15 mouse cellular contexts compared by ENCODE assay signal in the genomic region with DNA sequence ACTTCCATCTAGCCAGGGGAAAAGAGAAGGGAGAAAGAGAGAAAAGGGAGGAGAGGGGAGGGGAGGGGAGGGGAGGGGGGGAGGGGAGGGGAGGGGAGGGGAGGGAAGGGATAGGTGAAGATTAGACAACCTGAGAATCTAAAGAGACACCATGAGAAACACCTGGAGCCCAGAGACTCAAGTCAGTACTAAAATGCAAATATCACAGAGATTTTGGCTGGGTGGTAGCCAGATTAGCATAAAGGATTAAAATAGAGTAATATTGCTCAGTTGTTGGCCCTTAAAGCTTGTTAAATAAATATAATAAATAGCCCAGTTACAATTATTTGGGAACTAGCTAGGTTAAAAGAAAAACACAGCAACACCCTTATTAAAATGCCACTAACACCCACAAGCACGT. TPM values are rescaled to one million over a fixed set of nuclear protein-coding genes. Genes with fewer than 3 reads are reported as not detected.
DNase-seq lines count a peak whose midpoint lies in the region; ATAC-seq and TF ChIP-seq lines count a peak whose summit lies in the region.
"Had no signal": no experiment of that assay in that cellular context is flagged by ENCODE, and none has a peak within 500 bp of the region (broad histone marks: within the 10 kb centered on the region; RNA-seq: fewer than 3 reads in every experiment).

No protein-coding gene starts in this region.

- no peaks in the 10 kb centered on the region for H3K27me3 ChIP-seq in forebrain, embryonic 10.5 days (ENCODE audit: poor library complexity, severe bottlenecking)
- no peaks in the 10 kb centered on the region for H3K27me3 ChIP-seq in forebrain, embryonic 11.5 days (ENCODE audit: control insufficient read depth, insufficient read depth, low read length)
- H3K27me3 ChIP-seq in intestine, embryonic 16.5 days (replicated peaks; ENCODE audit: control insufficient read depth, insufficient read depth, low read length): no peaks in the 10 kb centered on the region
- no peaks in the 10 kb centered on the region for H3K27me3 ChIP-seq in intestine, embryonic 15.5 days (replicated peaks)
- H3K27me3 ChIP-seq in stomach, embryonic 14.5 days (ENCODE audit: control insufficient read depth, insufficient read depth, low read length): no peaks in the 10 kb centered on the region
- no peaks in the 10 kb centered on the region for H3K27me3 ChIP-seq in stomach, postnatal 0 days (ENCODE audit: control insufficient read depth, insufficient read depth, low read length)
- no peaks in the 10 kb centered on the region for H3K27me3 ChIP-seq in stomach, embryonic 16.5 days (ENCODE audit: control insufficient read depth, insufficient read depth, low read length)

- no peaks in the 10 kb centered on the region for H3K9me3 ChIP-seq in forebrain, embryonic 10.5 days
- no peaks in the 10 kb centered on the region for H3K9me3 ChIP-seq in forebrain, embryonic 11.5 days (ENCODE audit: control insufficient read depth, low read length)
- no peaks in the 10 kb centered on the region for H3K9me3 ChIP-seq in intestine, embryonic 16.5 days (ENCODE audit: control insufficient read depth, low read length)
- no peaks in the 10 kb centered on the region for H3K9me3 ChIP-seq in intestine, embryonic 15.5 days
- no peaks in the 10 kb centered on the region for H3K9me3 ChIP-seq in stomach, embryonic 14.5 days (ENCODE audit: control insufficient read depth, low read depth, low read length)
- no peaks in the 10 kb centered on the region for H3K9me3 ChIP-seq in stomach, postnatal 0 days (ENCODE audit: control insufficient read depth, low read length)
- no peaks in the 10 kb centered on the region for H3K9me3 ChIP-seq in stomach, embryonic 16.5 days (replicated peaks; ENCODE audit: control insufficient read depth, low read length)
- H3K9me3 ChIP-seq: G1E had no signal

- ATAC-seq in forebrain, embryonic 11.5 days (replicated peaks; ENCODE audit: low FRiP score): no peak
- no peak for ATAC-seq in intestine, embryonic 16.5 days
- ATAC-seq in intestine, embryonic 15.5 days: no peak
- ATAC-seq in stomach, embryonic 14.5 days (ENCODE audit: insufficient number of reproducible peaks, insufficient read depth, low FRiP score, low read depth): no peak
- ATAC-seq in stomach, postnatal 0 days (ENCODE audit: low FRiP score, low TSS enrichment): no peak
- no peak for ATAC-seq in stomach, embryonic 16.5 days (ENCODE audit: insufficient read depth, low FRiP score)

- peaks cover 60% of the 10 kb centered on the region for H3K36me3 ChIP-seq in forebrain, embryonic 10.5 days (replicated peaks)
- H3K36me3 ChIP-seq in forebrain, embryonic 11.5 days (ENCODE audit: control insufficient read depth, insufficient read depth, low read length): peaks cover 10% of the 10 kb centered on the region
- 0 out of 2 replicates have a peak, but pooled peaks cover 8% of the 10 kb centered on the region for H3K36me3 ChIP-seq in intestine, embryonic 16.5 days (ENCODE audit: control insufficient read depth, insufficient read depth, low read length)
- H3K36me3 ChIP-seq in intestine, embryonic 15.5 days: peaks cover 10% of the 10 kb centered on the region
- peaks cover 25% of the 10 kb centered on the region; the same call in 1 of the 2 replicates for H3K36me3 ChIP-seq in stomach, embryonic 14.5 days (ENCODE audit: control insufficient read depth, insufficient read depth, low read length)
- no peaks in the 10 kb centered on the region for H3K36me3 ChIP-seq in stomach, postnatal 0 days (ENCODE audit: control insufficient read depth, insufficient read depth, low read length)
- peaks cover 6% of the 10 kb centered on the region; the same call in 1 of the 2 replicates for H3K36me3 ChIP-seq in stomach, embryonic 16.5 days (ENCODE audit: control insufficient read depth, insufficient read depth, low read length)

- no peak overlapping the region for H3K9ac ChIP-seq in forebrain, embryonic 11.5 days (ENCODE audit: low read length)
- H3K9ac ChIP-seq in intestine, embryonic 16.5 days (ENCODE audit: low read depth, low read length): no peak overlapping the region
- no peak overlapping the region for H3K9ac ChIP-seq in intestine, embryonic 15.5 days
- no peak overlapping the region for H3K9ac ChIP-seq in stomach, embryonic 14.5 days (replicated peaks; ENCODE audit: low read depth, low read length)
- no peak overlapping the region for H3K9ac ChIP-seq in stomach, postnatal 0 days (ENCODE audit: low read length)
- no peak overlapping the region for H3K9ac ChIP-seq in stomach, embryonic 16.5 days (ENCODE audit: low read length)

- peak overlapping the region; percentile 89; the same call in 1 of the 2 replicates for H3K4me3 ChIP-seq in forebrain, embryonic 10.5 days
- no peak overlapping the region for H3K4me3 ChIP-seq in forebrain, embryonic 11.5 days (ENCODE audit: low read depth, low read length)
- H3K4me3 ChIP-seq in intestine, embryonic 16.5 days (ENCODE audit: low read length): peak overlapping the region; percentile 18; the same call in 1 of the 2 replicates
- H3K4me3 ChIP-seq in intestine, embryonic 15.5 days (replicated peaks): no peak overlapping the region
- no peak overlapping the region for H3K4me3 ChIP-seq in stomach, embryonic 14.5 days (ENCODE audit: low read depth, low read length)
- H3K4me3 ChIP-seq in stomach, postnatal 0 days (ENCODE audit: low read depth, low read length): no peak overlapping the region
- H3K4me3 ChIP-seq in stomach, embryonic 16.5 days (replicated peaks; ENCODE audit: low read length): peak overlapping the region; percentile 31; the same call in 1 of the 2 replicates

- 83% methylated on average over 1 of the region's 1 CpGs for WGBS in forebrain, embryonic 10.5 days
- WGBS in forebrain, embryonic 11.5 days: 86% methylated on average over 1 of the region's 1 CpGs
- 86% methylated on average over 1 of the region's 1 CpGs for WGBS in intestine, embryonic 16.5 days
- 81% methylated on average over 1 of the region's 1 CpGs for WGBS in intestine, embryonic 15.5 days
- WGBS in stomach, embryonic 14.5 days: 89% methylated on average over 1 of the region's 1 CpGs
- WGBS in stomach, postnatal 0 days: 74% methylated on average over 1 of the region's 1 CpGs
- WGBS in stomach, embryonic 16.5 days: 88% methylated on average over 1 of the region's 1 CpGs

- DNase-seq in forebrain, embryonic 10.5 days (ENCODE audit: extremely low spot score, low spot score): no peak
- no peak for DNase-seq in forebrain, embryonic 11.5 days (ENCODE audit: low spot score)
- no peak for DNase-seq in stomach, postnatal 0 days (ENCODE audit: low spot score)
- no peak for DNase-seq in cerebellum, postnatal 14 days
- DNase-seq: cerebellum, adult 9-11 months; heart, postnatal 36 days; kidney, adult 9 months; left cerebral cortex, postnatal 4 days; right cerebral cortex, adult 18-20 months; thymus, postnatal 36 days had no signal

- TF ChIP-seq CTCF in stomach, postnatal 0 days (IDR thresholded peaks at IDR 0.05; ENCODE audit: low read depth): no peak

- H3K4me2 ChIP-seq in forebrain, embryonic 11.5 days (ENCODE audit: low read depth, low read length, severe bottlenecking): no peak overlapping the region
- H3K4me2 ChIP-seq in intestine, embryonic 16.5 days (ENCODE audit: low read depth, low read length): no peak overlapping the region; the same call in 1 of the 2 replicates
- no peak overlapping the region; the same call in 1 of the 2 replicates for H3K4me2 ChIP-seq in intestine, embryonic 15.5 days (replicated peaks)
- 0 out of 2 replicates have a peak overlapping the region, but pooled peaks have one; percentile 55 for H3K4me2 ChIP-seq in stomach, embryonic 14.5 days (replicated peaks; ENCODE audit: low read depth, low read length)
- no peak overlapping the region for H3K4me2 ChIP-seq in stomach, postnatal 0 days (replicated peaks; ENCODE audit: low read depth)
- H3K4me2 ChIP-seq in stomach, embryonic 16.5 days (ENCODE audit: low read depth, low read length): peak overlapping the region; percentile 72; the same call in 1 of the 2 replicates

- TF ChIP-seq EP300 in stomach, postnatal 0 days (optimal IDR thresholded peaks at IDR 0.05): no peak

- H3K27ac ChIP-seq in forebrain, embryonic 10.5 days: no peak overlapping the region
- no peak overlapping the region for H3K27ac ChIP-seq in forebrain, embryonic 11.5 days (ENCODE audit: low read depth, low read length)
- no peak overlapping the region for H3K27ac ChIP-seq in intestine, embryonic 16.5 days (ENCODE audit: low read length)
- H3K27ac ChIP-seq in intestine, embryonic 15.5 days: no peak overlapping the region
- no peak overlapping the region for H3K27ac ChIP-seq in stomach, embryonic 14.5 days (ENCODE audit: low read length)
- no peak overlapping the region for H3K27ac ChIP-seq in stomach, postnatal 0 days (replicated peaks)
- H3K27ac ChIP-seq in stomach, embryonic 16.5 days (ENCODE audit: low read length): no peak overlapping the region

- H3K4me1 ChIP-seq in forebrain, embryonic 10.5 days: peaks cover 38% of the 10 kb centered on the region
- H3K4me1 ChIP-seq in forebrain, embryonic 11.5 days (replicated peaks; ENCODE audit: control insufficient read depth, insufficient read depth, low read length): 0 out of 2 replicates have a peak, but pooled peaks cover 8% of the 10 kb centered on the region
- H3K4me1 ChIP-seq in intestine, embryonic 16.5 days (ENCODE audit: control insufficient read depth, insufficient read depth, low read length): peaks cover 20% of the 10 kb centered on the region
- H3K4me1 ChIP-seq in intestine, embryonic 15.5 days (replicated peaks): peaks cover 14% of the 10 kb centered on the region
- H3K4me1 ChIP-seq in stomach, embryonic 14.5 days (ENCODE audit: control insufficient read depth, insufficient read depth, low read length): peaks cover 13% of the 10 kb centered on the region
- H3K4me1 ChIP-seq in stomach, postnatal 0 days (replicated peaks; ENCODE audit: control insufficient read depth, insufficient read depth): no peaks in the 10 kb centered on the region
- H3K4me1 ChIP-seq in stomach, embryonic 16.5 days (ENCODE audit: control insufficient read depth, insufficient read depth, low read length): peaks cover 11% of the 10 kb centered on the region; the same call in 1 of the 2 replicates

RNA-seq across cellular contexts. Expression of gene Mki67, which starts 3.6 kb away (rescaled TPM):
- polyA plus RNA-seq in forebrain, embryonic 10.5 days (2016; fragmentation: Nextera tagmentation; extraction: Ambion mirVana): 50.9 and 53.4 TPM in 2 replicates
- polyA plus RNA-seq in forebrain, embryonic 11.5 days (2014; fragmentation: Nextera tagmentation; extraction: Ambion mirVana): 66.7 and 76.5 TPM in 2 replicates
- polyA plus RNA-seq in intestine, embryonic 16.5 days (2015; fragmentation: Nextera tagmentation; extraction: Ambion mirVana): 20.2 and 23.2 TPM in 2 replicates
- polyA plus RNA-seq in intestine, embryonic 15.5 days (2015; fragmentation: Nextera tagmentation; extraction: Ambion mirVana): 37.6 and 38.1 TPM in 2 replicates
- polyA plus RNA-seq in stomach, embryonic 14.5 days (2014; fragmentation: Nextera tagmentation; extraction: Ambion mirVana): 65.8 and 66.4 TPM in 2 replicates
- polyA plus RNA-seq in stomach, postnatal 0 days (2015; fragmentation: Nextera tagmentation; extraction: Ambion mirVana): 5.5 and 7.8 TPM in 2 replicates
- 27.7 and 34.4 TPM in 2 replicates for polyA plus RNA-seq in stomach, embryonic 16.5 days (2015; fragmentation: Nextera tagmentation; extraction: Ambion mirVana)

Comparison
In these comparisons a context has a peak if more than half of its experiments do, and no peak if none do; other contexts are left out.
1. H3K4me3 ChIP-seq: peak in forebrain, embryonic 10.5 days (single experiment), intestine, embryonic 16.5 days (single experiment) and stomach, embryonic 16.5 days (single experiment); none in forebrain, embryonic 11.5 days (single experiment), intestine, embryonic 15.5 days (single experiment), stomach, embryonic 14.5 days (single experiment) and stomach, postnatal 0 days (single experiment).
2. H3K4me2 ChIP-seq: peak in stomach, embryonic 14.5 days (single experiment) and stomach, embryonic 16.5 days (single experiment); none in forebrain, embryonic 11.5 days (single experiment), intestine, embryonic 16.5 days (single experiment), intestine, embryonic 15.5 days (single experiment) and stomach, postnatal 0 days (single experiment).